Mouse (Mus musculus) small intestine, adult 2 months (tissue): ENCODE measurements around the gene Cygb.

Experiments
- CTCF ChIP-seq: fragments of 200-500 bp; IDR thresholded peaks from 2 replicates; pipeline ENCODE4 v1.5.1; 2012; ENCODE audit warnings: low read depth, mild to moderate bottlenecking, control low read depth, inconsistent platforms, low read length, moderate library complexity, mixed read lengths; ENCODE audit not compliant: insufficient replicate concordance, insufficient read length; ENCODE audit errors: extremely low read depth
- POLR2A ChIP-seq: fragments of 200-500 bp; IDR thresholded peaks from 2 replicates; pipeline ENCODE4 v1.6.1; 2012; ENCODE audit warnings: low read depth, mild to moderate bottlenecking, control low read depth, inconsistent platforms, low read length, moderate library complexity

GRCm38 (mm10) chr11:116689622-116690021, 35.5 kb upstream of the Cygb start:
- TF ChIP-seq POLR2A (no peak), CTCF (no peak)
